Mouse (Mus musculus) cerebellum, adult 11-12 months (tissue): ENCODE measurements at regions not wholly inside any gene's neighbourhood (a gene's known extent, or its start where the extent isn't known, plus 50 kb on each side); places are given as distances from the start of the nearest gene placed in this dataset.
A peak's percentile ranks its signal among the peaks of the same experiment; 100 is the strongest.

Source experiments
- DNase-seq: peaks from one replicate; pipeline ENCODE4 v3.0.0; 2022

- DNase-seq: no peak
Measured at GRCm38 (mm10) chr8:87105106-87105505, 220.0 kb upstream of the N4bp1 start.

- no peak for DNase-seq
Measured at GRCm38 (mm10) chr8:87095211-87095610, 210.2 kb upstream of the N4bp1 start.

GRCm38 (mm10) chr8:87094685-87095084 is 209.6 kb upstream of the N4bp1 start:
- no peak for DNase-seq

GRCm38 (mm10) chr8:87093716-87094115 is 208.7 kb upstream of the N4bp1 start:
- no peak for DNase-seq

- no peak for DNase-seq
Measured at GRCm38 (mm10) chr8:87093081-87093480, 208.0 kb upstream of the N4bp1 start.

- DNase-seq: peak; percentile 72
Measured at GRCm38 (mm10) chr8:87087451-87088095, 202.5 kb upstream of the N4bp1 start.

GRCm38 (mm10) chr8:87078260-87078659 is 193.2 kb upstream of the N4bp1 start:
- no peak for DNase-seq

GRCm38 (mm10) chr8:87075921-87076320 is 190.9 kb upstream of the N4bp1 start:
- DNase-seq: no peak

- DNase-seq: no peak
Measured at GRCm38 (mm10) chr8:87071224-87071623, 186.2 kb upstream of the N4bp1 start.

GRCm38 (mm10) chr8:87067106-87067505 is 182.0 kb upstream of the N4bp1 start:
- no peak for DNase-seq

- no peak for DNase-seq
Measured at GRCm38 (mm10) chr8:87064768-87065167, 179.7 kb upstream of the N4bp1 start.

GRCm38 (mm10) chr8:87064250-87064747 is 179.2 kb upstream of the N4bp1 start:
- DNase-seq: peak; percentile 36

GRCm38 (mm10) chr8:87063588-87063987 is 178.5 kb upstream of the N4bp1 start:
- DNase-seq: no peak

GRCm38 (mm10) chr8:87049746-87050145 is 164.7 kb upstream of the N4bp1 start:
- peak; percentile 59 for DNase-seq

- DNase-seq: no peak
Measured at GRCm38 (mm10) chr8:87049196-87049595, 164.1 kb upstream of the N4bp1 start.

- DNase-seq: no peak
Measured at GRCm38 (mm10) chr8:87046590-87046989, 161.5 kb upstream of the N4bp1 start.

- no peak for DNase-seq
Measured at GRCm38 (mm10) chr8:87043016-87043415, 158.0 kb upstream of the N4bp1 start.

GRCm38 (mm10) chr8:87037620-87038380 is 152.7 kb upstream of the N4bp1 start:
- DNase-seq: peak; percentile 32

GRCm38 (mm10) chr8:87035996-87036395 is 150.9 kb upstream of the N4bp1 start:
- no peak for DNase-seq

- no peak for DNase-seq
Measured at GRCm38 (mm10) chr8:87028171-87028570, 143.1 kb upstream of the N4bp1 start.

GRCm38 (mm10) chr8:87025946-87026345 is 140.9 kb upstream of the N4bp1 start:
- DNase-seq: no peak

- DNase-seq: no peak
Measured at GRCm38 (mm10) chr8:87019795-87020194, 134.7 kb upstream of the N4bp1 start.

GRCm38 (mm10) chr8:86975546-86975945 is 90.5 kb upstream of the N4bp1 start:
- no peak for DNase-seq

- no peak for DNase-seq
Measured at GRCm38 (mm10) chr8:86971736-86972135, 86.7 kb upstream of the N4bp1 start.
